Mouse (Mus musculus): ENCODE data around the gene Mid1.
"Not testable (repeated sequence)": the region's sequence is repeated elsewhere in the genome, so short reads cannot be mapped to it uniquely, and the experiment has no call there.

The Mid1 gene

DNA sequence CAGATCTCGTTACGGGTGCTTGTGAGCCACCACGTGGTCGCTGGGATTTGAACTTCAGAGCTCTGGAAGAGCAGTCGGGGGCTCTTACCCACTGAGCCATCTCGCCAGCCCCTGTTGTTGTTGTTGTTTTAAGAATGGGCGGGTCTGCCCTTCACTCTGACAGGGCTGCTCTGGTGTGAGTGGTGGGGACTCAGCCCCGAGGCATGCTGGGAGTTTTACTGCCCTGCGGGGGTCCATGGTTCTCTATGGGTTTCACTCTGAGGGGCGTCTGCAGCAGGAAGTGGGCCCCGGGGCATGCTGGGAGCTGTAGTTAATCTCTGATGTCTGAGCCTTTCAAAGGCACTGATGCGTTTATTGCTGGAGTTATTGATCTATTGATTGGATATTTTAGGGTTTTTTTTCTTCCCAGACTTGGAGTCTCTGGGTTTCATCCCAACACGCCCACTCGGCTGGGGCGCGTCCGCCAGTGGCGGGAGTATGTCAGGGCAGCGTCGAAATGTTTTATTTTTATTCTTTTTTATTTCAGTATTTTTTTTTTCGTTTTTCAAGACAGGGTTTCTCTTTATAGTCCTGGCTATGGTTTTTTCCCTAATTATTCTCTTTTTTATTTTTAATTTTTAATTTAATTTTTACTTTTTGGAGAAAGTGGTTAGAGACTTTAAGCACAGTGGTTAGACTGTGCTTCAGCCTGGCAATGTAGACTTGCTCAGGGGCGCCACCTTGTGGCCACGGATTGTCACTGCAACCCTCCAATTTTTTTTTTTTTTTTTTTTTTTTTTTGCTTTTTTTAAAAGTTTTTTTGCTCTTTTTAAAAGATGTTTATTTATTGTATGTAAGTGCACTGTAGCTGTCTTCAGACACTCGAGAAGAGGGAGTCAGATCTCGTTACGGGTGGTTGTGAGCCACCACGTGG, 332.6 kb downstream of the Mid1 start:
- peak; percentile 95 for DNase-seq (ENCODE audit: low read depth)

DNA sequence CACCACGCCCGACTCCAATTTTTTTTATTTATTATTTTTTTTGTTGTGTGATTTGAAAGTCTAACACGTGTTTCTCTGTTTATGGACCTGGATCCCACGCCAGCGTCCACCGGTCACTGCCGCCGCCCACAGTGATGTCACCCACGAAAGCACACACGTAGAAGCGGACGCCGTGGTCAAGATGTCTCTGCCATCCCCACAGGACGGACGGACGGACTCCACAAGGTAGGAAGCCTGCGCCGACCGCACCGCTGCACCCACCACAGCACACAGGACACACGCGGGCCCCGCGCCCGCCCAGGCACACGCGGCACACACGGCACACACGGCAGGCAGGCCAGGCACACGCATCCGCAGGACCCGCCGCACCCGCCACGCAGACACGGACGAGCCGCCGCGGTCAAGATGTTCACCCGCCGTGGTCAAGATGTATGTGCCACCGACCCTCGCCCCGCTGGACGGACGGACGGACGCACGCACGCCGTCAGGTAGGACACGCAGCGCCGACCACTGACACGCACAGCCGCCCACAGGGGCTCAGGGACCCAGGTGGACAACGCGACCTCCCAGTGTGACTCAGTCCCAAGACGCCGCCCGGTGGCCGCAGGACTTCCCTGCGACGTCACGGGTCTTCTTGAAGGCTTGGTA, 333.7 kb downstream of the Mid1 start:
- peak; percentile 76 for DNase-seq (ENCODE audit: low read depth)

DNA sequence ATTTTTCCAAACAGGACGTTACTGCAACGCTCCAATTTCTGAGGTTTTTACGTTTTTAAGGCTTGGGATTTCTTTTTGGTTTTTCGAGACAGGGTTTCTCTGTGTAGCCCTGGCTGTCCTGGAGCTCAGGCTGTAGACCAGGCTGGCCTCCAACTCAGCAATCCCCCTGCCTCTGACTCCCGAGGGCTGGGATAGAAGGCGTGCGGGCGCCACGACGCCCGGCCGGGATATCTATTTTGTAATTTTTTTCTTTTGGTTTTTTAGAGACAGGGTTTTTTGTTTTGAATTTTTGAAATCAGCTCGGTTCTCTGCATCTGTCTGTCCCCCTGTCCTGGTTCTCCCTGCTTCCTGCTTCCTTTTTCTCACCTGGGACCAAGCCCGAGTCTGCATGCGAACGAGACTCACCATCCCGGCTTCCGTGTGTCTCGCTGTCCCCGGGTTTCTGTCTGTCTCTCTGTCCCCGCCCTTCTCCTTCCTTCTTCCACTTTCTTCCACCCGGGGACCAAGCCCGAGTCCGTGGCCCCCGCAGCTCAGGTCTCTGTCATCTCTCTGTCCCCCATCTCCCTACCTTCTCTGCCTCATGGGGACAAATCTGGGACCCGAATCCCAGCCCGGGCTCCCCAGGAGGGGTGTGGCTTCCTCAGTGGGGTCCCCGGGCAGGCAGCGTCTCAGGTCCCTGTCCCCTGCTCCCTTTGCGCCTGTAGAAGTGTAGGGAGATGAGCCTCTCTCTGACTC, 334.4 kb downstream of the Mid1 start:
- not testable (repeated sequence) for DNase-seq (ENCODE audit: low read depth)

DNA sequence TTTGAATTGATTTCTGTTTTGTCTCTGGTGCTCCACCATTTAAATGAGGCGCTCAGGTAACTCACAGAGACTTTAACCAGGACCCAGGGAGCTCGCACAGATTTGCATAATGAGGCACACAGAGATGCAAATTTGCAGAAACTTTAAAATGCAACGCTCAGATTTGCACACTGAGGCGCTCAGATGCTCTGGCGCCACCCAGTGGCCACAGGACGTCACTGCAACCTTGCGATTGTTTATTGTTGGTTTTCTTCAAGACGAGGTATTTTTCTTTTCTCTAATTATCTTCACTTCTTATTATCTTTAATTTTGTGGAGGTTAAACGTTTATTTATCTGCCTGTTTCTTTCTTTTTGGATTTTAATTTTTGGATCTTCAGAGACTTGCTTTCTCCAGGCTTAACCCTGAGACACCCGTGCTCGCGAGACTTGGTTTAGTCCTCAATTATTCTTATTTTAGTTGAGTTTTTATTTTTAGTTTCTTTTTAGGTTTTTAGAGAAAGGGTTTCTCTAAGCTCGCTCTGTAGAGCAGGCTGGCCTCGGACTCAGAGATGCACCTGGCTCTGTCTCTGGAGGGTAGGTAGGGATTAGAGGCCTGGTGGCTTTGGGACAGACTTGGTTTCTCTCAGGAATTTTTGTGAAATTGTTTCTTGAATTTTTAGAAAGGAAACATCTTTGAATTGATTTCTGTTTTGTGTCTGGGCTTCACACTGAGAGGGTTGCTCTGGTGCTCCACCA, 335.1 kb downstream of the Mid1 start:
- DNase-seq (ENCODE audit: low read depth): peak; percentile 98

DNA sequence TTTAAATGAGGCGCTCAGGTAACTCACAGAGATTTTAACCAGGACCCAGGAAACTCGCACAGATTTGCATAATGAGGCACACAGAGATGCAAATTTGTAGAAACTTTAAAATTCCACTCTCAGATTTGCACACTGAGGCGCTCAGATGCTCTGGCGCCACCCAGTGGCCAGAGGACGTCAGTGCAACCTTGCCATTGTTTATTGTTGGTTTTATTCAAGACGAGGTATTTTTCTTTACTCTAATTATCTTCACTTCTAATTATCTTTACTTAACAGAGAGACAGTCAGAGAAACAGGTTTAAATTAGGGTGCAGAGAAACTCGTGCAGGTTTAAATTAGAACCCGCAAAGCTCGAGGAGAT, 335.7 kb downstream of the Mid1 start:
- DNase-seq (ENCODE audit: low read depth): peak; percentile 100

DNA sequence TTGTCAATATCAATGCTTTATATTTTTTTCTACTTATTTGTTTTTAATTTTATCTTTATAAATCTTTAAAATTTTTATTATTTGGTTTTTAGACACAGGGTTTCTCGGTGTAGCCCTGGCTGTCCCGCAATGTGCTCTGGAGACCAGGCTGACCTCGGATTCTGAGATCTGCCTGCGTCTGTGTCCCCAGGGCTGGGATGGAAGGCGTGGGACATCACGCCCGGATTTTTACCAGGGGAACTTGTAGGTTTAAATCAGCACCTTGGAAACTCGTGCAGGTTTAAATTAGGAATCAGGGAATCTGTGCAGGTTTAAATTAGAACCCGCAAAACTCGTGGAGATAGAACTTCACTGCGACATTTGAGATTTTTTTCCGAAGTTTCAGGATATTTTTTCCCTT, 336.2 kb downstream of the Mid1 start:
- DNase-seq (ENCODE audit: low read depth): not testable (repeated sequence)

DNA sequence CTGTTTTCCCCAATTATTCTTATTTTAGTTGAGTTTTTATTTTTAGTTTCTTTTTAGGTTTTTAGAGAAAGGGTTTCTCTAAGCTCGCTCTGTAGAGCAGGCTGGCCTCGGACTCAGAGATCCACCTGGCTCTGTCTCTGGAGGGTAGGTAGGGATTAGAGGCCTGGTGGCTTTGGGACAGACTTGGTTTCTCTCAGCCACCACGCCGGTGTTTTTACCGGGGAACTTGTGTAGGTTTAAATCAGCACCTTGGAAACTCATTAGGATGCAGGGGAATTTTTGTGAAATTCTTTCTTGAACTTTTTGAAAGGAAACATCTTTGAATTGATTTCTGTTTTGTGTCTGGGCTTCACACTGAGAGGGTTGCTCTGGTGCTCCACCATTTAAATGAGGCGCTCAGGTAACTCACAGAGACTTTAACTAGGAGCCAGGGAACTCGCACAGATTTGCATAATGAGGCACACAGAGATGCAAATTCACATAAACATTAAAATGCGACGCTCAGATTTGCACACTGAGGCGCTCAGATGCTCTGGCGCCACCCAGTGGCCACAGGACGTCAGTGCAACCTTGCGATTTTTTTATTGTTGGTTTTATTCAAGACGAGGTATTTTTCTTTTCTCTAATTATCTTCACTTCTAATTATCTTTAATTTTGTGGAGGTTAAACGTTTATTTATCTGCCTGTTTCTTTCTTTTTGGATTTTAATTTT, 336.9 kb downstream of the Mid1 start:
- DNase-seq (ENCODE audit: low read depth): peak; percentile 89
